Mouse (Mus musculus) right cerebral cortex, postnatal 36 days (tissue): ENCODE data around the gene Lzts3.
"Not testable (repeated sequence)": the region's sequence is repeated elsewhere in the genome, so short reads cannot be mapped to it uniquely, and the experiment has no call there.

Experiments
- DNase-seq, 2 experiments: peaks; one replicate each; pipeline ENCODE4 v3.0.0; 2022; ENCODE audit warnings: low spot score in 2 of 2, mixed read lengths in 1 of 2

The Lzts3 gene

DNA sequence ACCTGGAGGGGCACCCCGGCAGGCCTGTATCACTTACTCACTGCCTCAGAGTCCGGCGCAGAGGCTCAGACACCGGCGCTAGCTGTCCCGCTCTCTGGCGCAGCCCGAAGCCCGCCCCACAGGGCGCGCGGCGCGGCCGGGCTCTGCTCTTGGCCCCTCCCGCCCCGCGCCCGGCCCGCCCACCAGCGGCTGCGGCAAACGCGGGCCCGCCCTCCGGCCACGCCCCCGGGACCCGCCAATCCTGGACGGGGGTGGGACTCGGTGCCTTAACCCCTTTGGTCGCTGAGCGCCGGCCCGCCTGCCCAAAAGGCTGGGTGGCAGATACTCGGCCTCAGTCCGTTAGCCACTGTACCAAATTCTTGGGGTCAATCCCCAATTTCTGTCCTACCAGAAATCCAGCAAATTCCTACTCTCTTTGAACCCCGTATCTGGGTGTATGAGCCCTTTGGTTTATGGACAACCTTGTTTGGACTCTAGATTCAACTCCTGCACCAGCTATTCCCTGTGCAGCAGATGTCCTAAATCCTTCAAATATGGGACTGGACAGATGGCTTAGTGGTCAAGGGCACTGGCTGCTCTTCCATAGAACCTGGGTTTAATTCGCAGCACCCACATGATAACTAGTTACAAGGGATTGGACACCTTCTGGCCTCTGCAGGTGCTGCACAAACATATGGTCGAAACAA is at the start of gene Lzts3:
TSS of gene Lzts3 (minus strand) at position 120 of the 686 bp plus-strand sequence.
- peak; percentile 83 to 85 for DNase-seq

DNA sequence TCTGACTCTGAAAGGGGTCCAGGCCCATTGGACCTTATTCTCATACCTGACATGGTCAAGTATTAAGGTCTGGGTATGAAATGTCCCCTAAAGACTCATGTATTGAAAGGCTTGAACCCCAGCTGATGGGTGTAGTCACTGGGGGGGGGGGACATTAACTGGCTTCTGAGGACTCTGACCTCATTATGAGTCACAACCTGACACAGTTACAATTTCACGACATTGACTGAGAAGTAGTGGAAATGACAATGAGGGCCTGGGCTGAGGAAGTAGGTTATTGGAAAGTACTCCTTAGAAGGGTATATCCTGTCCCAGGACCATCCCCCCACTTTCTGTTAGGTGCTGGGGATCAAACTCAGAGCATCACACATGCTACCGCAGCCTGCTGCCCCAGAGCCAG is 46.4 kb upstream of the Lzts3 start:
- no peak for DNase-seq

DNA sequence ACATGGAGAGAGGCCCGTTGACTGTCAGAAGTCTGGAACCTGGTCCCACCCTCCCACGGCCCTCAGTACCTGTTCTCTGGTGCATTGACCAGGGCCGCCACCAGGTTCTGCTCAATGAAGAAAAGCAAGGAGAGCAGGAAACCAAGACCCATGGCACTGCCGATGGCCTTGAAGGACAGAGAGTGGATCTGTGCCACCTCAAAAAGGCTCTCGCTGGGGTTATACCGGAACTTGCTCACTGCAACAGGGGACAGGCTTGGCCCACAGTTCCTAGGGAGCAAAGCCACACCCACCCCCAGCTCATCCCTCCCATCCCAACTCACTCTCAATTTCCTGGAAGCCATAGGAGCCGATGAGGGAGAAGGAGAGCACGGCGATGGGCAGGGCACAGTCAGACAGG is 42.8 kb upstream of the Lzts3 start:
- DNase-seq: no peak

DNA sequence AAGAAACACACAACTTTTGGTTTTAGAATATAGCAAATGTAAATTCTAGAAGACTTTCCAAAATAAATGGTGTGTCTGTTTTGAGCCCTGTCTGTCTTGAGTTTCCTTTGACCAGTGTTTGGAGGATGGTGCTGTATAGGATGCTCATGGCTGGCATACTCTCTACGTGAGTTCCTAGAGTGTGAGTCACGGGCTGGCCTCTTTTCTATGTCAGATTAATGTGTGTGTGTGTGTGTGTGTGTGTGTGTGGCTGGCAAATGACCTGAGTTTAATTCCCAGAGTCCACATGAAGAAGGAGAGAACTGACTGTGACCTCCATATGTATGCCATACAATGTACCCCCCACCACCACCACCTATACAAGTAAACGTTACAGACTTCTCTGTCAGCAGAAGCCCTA is 38.9 kb upstream of the Lzts3 start:
- no peak for DNase-seq

DNA sequence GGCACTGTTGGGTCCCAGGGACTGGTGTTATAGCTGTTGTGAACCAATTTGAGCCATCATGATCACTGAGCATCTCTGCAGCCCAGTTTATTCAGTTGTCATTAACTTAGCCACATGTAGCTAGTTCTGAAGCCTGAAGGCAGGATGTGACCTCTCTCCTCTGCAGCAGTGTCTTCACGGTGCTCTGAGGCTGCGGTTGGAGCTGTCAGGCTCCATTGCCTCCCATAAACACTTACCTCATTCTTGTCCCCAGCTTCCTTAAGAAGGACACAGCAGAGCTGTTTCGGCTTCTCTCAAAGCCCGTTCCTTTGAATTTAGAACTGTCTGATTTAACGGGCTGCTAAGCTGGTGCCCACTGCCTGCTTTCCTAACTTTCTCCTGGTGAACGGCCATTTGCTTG is 37.3 kb upstream of the Lzts3 start:
- no peak for DNase-seq

DNA sequence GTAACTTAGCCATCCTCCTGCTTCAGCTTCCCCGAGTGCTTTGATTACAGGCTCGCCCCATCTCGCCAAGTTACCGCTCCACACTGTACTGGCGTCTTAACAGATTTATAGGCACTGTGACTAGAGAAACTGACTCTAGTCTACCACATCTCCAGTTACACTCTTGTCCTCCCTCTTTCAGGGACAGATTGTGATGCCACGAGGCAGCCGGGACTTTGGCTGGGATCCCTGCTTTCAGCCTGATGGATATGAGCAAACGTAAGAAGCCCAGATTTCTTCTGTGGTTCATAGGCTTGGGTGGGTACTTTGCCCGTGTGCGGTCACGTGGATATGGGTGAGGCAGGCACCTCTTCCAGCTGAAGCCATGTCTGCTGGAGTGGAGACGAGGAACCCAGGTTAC is 36.6 kb upstream of the Lzts3 start:
- no peak for DNase-seq

DNA sequence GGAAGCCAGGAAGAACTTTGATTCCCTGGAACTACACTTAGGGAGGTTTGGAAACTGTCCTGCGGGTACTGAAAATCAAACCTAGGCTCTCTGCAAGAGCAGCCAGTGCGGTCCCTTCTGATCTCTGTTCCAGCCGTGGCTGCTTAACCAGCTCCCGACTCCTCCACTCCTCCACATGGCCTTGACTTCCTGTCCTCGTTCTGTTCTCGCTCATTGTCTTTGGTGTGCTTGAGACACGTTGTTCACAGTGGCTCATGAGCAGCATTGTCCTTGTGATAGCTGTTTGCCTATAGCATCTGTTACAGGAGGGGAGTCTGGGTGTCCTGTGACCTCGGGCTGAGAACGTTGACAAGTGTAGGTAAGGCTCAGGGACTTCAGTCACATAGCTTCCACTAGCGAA is 34.6 kb upstream of the Lzts3 start:
- no peak for DNase-seq

DNA sequence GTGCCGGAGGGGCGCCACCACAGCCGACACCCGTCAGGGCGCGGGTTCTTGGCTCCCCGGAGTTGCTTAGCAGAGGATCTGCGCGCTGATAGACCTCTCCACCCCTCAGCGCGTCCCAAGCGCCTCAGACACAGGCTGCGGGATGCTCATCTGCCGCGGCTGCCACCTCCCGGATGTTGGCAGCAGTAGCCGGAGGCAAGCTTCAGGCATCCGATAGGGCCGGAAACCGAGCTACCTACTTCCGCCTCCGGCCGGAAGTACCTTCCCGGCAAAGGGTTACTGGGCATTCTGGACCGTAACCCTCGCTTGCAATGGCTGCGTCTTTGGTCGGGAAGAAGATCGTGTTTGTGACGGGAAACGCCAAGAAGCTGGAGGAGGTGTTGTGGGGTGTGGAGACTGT is 25.0 kb upstream of the Lzts3 start, which contains the start of gene Itpa:
TSS of gene Itpa (plus strand) at position 52 of the 400 bp plus-strand sequence.
- peak; percentile 80 to 86 for DNase-seq

DNA sequence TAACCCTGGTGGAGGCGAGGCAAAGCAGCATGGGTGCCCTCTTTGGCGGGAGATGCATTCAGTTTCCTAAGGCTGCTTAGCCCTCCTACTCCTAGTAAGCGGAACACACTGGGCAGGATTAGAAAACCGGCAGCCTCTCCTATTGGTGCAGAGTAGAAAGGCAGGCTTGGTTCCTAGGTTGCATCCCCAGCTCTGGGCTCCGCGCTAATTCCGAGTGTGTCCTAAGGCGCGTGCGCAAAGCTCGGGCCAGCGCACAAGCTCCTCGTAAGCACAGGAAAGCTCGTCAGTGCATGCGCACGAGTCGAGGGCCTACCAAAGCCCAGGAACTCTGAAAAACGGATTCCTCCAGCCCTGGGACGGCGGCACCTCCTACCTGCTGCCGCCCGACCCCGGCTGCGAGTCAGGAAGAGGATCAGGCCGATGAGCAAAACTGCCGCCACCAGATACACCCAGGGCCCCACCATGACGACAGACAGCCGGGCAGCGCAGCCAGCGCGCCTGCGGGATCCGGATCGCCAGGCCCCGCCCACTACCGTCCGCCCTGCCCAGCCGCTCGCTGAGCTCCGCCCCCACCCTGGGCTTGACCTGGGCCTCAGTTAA is 21.6 kb upstream of the Lzts3 start, which contains the start of gene Ddrgk1:
TSS of gene Ddrgk1 (minus strand) at position 558 of the 600 bp plus-strand sequence.
- peak; percentile 95 for DNase-seq

DNA sequence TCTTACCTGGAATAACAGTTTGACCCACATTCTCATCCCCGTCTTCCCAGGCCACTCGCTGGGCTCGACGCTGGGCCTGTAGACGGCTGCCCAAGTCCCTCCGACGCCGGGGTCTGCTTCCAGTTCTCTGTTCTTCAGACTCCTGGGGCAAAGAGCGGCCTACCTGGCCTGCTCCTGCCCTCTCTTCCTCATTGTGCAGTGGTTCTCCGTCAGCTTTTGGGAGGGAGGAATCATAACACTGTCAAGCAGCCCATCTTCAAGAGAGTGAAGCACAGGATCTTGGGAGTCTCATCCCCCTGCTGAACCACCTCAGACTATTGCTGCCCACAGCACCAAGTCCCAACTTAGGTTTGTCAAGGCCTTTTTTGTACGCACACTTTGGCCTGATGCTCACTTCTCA is 20.7 kb upstream of the Lzts3 start:
- no peak for DNase-seq

DNA sequence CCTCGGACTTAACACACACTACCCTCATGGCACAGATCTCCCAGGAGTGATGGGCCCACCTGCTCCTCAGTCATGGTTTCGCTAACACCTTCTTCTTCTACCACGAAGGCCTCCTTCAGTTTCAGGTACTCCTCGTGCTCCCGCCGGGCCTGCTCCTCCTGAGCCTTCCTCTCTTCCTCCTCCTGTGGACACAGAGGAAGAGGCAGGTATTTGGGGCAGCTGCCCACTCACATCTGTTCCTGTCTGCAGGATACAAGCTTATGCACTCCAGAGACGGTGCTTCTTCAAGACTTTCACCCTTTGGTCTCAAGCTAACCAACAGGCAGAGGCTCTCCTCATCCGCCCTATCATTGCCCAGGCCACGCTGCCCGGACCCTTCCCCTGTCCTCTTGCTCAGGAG is 15.9 kb upstream of the Lzts3 start:
- no peak for DNase-seq

DNA sequence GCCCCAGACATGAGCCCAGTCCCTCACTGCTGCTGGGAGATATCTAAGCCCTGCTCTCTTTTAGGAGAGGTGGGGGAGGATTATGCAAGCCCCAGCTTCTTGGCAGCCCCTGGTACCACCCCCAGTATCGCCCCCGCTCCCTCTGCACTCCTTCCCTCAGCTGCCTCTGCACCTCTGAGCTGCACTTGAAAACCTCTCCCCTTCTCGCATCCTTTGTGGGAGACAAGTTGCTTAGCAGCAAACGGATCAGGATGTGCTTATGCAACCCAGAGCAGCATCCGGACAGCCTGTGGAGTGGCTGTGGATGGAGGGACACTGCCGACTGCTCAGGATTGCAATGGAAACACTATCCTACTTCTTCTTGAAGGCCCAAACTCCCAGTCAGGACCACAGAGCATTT is 14.9 kb upstream of the Lzts3 start:
- peak; percentile 85 to 91 for DNase-seq

DNA sequence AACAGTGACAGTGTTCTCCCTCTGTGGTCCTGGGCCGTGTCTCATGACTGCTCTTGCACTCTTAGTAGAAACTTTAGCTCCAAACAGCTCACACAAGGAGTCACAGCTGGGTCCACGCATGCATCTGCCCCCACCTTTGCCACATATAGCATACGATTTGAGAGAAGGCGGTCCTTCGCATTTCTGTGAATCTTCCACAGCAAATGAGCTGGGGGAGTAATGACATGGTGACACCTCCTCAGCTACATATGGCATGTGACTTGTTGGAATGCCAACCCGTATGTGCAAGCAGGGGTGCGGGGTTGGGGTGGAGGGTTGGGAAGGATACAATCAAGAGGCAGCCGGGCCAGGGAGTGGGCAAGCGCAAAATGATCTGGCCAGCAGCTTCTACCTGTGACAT is 13.9 kb upstream of the Lzts3 start:
- peak; percentile 75 to 88 for DNase-seq

DNA sequence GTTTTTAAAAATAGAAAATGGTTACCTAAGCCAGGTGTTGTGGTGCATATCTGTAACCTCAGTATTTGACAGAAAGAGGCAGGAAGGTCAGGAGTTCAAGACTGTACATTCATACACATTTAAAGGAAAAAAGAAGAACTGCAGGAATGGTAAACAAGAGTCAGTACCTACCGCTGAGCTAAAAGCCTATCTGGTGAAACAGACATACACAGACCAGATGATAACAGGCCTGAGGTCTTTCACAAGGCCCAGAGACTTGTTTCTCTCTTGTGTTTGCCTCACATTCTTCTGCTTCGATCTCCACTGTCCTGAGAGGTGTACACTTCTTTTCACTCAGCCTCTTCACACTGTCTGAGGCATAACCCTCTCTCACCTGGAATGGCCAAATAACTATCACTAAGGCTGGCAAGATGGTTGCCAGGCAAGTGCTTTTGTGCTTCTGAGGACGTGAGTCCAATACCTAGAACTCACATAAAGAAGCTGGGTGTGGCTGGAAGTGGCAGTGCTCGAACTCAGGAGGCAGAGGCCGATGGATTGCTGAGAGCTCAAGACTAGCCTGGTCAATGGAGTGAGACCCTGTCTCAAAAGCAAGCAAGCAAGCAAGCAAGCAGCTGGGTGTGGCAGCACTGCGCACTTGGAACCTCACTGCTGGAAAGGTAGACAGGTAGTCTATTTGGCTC is 13.2 kb upstream of the Lzts3 start:
- no peak for DNase-seq

DNA sequence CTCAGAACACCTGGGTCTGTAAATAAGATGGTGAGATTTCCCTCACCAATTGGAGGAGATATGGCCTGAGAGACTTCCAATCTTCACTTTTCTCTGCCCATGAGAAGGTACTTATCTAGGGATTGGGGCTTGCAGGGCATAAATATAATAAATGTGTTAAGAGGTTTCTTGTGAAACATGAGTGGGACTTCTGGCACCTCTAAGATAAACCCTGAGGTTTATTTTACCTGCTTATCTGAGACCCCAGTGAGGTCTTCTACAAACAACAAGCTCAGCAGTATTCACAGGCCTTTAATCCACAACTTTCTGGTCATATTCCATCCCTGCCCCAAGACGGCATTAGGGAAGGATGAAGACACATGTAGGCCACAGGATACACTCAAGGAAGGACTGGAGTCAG is 11.2 kb upstream of the Lzts3 start:
- no peak for DNase-seq

DNA sequence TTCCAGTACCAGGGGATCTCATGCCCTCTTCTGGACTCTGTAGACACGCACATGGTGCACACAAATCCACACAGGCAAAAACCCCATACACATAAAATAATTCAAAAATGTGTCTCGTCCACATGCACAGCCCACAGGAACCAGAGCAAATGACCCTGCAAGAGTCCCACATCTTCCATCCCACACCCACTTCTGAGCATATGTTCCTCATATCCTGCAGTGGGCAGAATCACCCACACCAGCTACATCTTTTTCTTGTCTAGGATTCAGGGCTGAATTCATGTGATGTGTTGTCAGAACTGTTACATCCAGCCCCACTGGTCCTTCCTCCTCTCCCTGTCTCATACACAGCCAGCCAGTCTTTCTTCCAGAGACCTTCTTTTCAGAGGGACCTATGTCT is 10.7 kb upstream of the Lzts3 start:
- peak in 1 of 2 experiments; percentile 78 for DNase-seq

DNA sequence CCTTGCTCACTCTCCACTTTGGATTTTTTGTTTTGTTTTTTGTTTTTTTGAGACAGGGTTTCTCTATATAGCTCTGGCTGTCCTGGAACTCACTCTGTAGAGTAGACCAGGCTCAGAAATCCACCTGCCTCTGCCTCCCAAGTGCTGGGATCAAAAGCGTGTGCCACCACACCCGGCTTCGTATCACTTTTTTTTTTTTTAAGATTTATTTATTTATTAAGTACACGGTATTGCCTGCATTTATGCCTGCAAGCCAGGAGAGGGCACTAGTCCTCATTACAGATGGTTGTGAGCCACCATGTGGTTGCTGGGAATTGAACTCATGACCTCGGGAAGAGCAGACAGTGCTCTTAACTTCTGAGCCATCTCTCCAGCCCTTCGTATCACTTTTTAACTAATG is 6.4 kb upstream of the Lzts3 start:
- DNase-seq: not testable (repeated sequence)

DNA sequence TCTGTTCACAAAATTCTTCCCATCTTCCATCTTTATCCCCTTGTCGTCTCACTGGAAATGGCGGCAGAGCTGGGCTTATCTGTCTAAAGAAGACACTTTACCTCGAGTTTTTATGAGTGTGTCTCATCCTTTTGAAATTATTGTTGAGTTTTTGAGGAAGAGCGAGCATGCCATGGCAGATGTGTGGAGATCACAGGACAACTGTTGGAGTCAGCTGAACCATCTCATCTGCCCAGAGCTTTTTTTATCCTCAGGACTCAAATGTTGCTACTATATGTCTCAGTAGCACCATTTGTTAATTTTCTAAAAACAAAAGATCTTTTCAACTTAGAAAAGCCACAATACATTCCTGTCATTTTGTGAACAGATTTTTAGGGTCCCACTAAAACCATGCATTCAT is 2.6 kb upstream of the Lzts3 start:
- DNase-seq: no peak

DNA sequence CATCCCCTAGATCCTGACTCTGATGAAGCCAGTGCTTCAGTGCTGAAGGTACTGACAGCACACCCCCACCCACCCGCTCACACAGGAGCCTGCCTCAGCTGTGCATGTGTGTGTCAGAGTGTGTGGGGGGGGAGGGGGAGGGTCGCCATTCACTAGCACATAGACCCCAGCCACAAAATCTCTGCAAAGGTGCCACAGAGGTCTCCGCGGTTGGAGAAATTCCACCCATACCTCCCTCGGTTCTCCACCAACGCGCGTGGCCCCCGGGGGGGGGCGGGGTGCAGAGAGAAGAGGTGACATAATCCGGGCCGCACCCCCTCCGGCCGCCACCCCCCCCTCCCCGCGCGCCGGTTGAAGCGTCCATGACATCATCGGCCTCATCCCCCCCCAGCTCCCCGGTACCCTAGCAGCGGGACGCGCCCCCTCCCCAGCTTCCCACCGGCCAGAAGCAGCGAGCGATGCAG is 374 bp downstream of the Lzts3 start:
- peak in 1 of 2 experiments; percentile 50 for DNase-seq

DNA sequence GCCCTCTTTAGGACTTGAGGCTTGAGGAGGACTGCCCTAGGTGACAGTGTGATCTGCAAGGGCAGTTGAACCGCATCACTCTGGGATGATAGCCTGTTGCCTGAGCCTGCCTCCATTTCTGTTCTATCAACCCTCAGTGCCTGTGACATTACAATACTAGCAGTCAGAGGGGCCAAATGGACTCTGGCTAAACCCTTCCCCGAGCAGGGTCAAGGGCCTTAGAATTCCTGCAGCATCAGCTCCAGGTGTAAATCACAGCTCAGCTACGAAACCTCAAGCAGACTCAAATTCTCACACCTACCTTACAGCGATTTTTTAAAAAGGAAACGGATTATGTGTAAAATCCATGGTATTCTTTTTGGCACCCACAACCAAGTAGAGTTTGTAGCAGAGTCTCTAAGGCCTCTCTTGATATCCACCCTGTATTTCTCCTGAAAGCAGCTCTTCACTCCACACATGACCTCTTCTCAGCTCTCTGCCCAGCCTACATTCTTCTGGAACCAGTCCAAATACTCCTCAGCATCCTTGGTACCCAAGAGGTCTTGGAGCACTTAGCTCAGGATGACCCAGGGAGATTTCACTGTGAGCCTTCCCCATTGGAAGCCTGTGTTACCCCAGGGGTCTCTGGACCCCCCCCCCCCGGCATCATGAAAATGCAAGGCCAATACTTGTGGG is 1.1 kb downstream of the Lzts3 start:
- no peak for DNase-seq

DNA sequence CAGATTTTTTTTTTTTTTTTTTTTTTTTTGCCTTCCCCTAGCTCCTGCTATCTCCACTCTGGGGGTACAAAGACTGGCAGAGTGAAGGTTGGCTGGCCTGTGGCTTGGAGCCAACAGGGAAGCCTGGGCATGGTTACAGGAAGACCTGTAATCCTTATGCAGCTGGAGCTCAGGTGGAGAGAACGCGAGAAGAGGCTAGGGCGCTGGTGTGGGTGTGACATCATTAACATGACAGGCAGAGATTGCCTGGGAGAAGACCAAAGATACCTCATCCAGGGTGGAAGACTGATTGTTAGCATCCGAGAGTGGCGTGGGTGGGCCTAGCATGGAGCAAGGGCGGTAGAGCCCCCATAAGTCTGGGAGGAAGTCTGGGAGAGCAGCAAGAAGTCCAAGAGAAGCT is 3.3 kb downstream of the Lzts3 start:
- DNase-seq: no peak

DNA sequence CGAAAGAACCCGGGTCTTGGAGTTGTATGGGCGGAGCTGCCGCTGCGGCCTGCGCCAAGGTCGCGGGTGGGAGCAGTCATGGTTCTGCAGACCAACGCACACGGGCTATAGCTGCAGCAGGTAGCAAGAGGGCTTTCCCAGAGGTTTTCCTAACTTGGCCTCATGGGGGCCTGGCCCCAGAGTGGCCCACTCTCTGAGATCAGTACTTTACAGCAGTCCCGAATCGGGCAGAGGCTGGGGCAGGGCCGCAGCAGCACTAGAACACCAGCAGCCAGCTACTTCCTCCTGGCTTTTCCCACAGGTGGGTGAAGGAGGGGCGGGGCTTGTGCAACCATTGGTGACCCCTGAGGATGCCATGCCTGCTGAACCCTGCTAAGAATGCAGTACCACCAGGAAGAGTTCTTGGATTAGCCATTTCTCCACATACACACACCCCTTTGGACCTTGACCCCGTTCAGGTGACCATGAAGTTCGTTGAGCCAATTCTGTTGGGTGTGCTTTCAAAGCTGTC is 4.4 kb downstream of the Lzts3 start:
- DNase-seq: no peak
